Mouse (Mus musculus) heart, postnatal 0 days (tissue): ENCODE data around the gene Rnf157. TPM values are rescaled to one million over a fixed set of nuclear protein-coding genes. Genes with fewer than 3 reads are reported as not detected.

Experiments
- ATAC-seq: fragments of 200-750 bp; cut with Nextera tagmentation; 2 replicates; pipeline ENCODE4 v1.8.0; 2017; ENCODE audit warnings: low read depth, moderate number of reproducible peaks, moderate library complexity; ENCODE audit not compliant: insufficient read depth
- DNase-seq: peaks from one replicate; pipeline ENCODE4 v3.0.0-alpha.2; 2016; ENCODE audit warnings: low spot score
- H3K27ac ChIP-seq: fragments of 300-500 bp; sonication (generic); 2 replicates; pipeline ENCODE4 v1.5.1; 2014; ENCODE audit warnings: low read depth, mild to moderate bottlenecking
- H3K27me3 ChIP-seq: fragments of 300-500 bp; sonication (generic); 2 replicates; pipeline ENCODE4 v1.6.1; 2014; ENCODE audit warnings: low read length, mixed read lengths; ENCODE audit not compliant: control insufficient read depth, insufficient read depth
- H3K36me3 ChIP-seq: fragments of 300-500 bp; sonication (generic); replicated peaks from 2 replicates; pipeline ENCODE4 v1.6.1; 2014; ENCODE audit warnings: low read length, mixed read lengths; ENCODE audit not compliant: control insufficient read depth, insufficient read depth
- H3K4me1 ChIP-seq: fragments of 300-500 bp; sonication (generic); 2 replicates; pipeline ENCODE4 v1.6.1; 2014; ENCODE audit warnings: antibody characterized with exemption; ENCODE audit not compliant: control insufficient read depth, insufficient read depth
- H3K4me2 ChIP-seq: fragments of 300-500 bp; sonication (generic); 2 replicates; pipeline ENCODE4 v1.6.1; 2014; ENCODE audit warnings: low read depth, mild to moderate bottlenecking, low read length, moderate library complexity
- H3K4me3 ChIP-seq: fragments of 300-500 bp; sonication (generic); 2 replicates; pipeline ENCODE4 v1.5.1; 2014; ENCODE audit warnings: low read depth, low read length
- H3K9ac ChIP-seq: fragments of 300-500 bp; sonication (generic); replicated peaks from 2 replicates; pipeline ENCODE4 v1.6.1; 2014; ENCODE audit warnings: low read depth, low read length, mixed read lengths
- H3K9me3 ChIP-seq: fragments of 300-500 bp; sonication (generic); replicated peaks from 2 replicates; pipeline ENCODE4 v1.6.1; 2016; ENCODE audit warnings: low read length; ENCODE audit not compliant: control insufficient read depth
- CTCF ChIP-seq: IDR thresholded peaks from 2 replicates; pipeline ENCODE4 v1.5.1; 2016; ENCODE audit warnings: antibody characterized with exemption, control low read depth, low read depth
- EP300 ChIP-seq: IDR thresholded peaks from 2 replicates; pipeline ENCODE4 v1.6.1; 2016; ENCODE audit warnings: antibody characterized with exemption, low read depth
- WGBS: fragments of 180-500 bp; shearing (Covaris S2); extraction: QIAGEN DNeasy Blood & Tissue Kit; methylation state at CpG from one replicate; pipeline ENCODE4 v1.1.7; 2014; 5-methylcytosine and 5-hydroxymethylcytosine counted together
- polyA plus RNA-seq: library from polyadenylated mRNA; unstranded; fragments of >200 nt; fragmentation: Nextera tagmentation; extraction: Ambion mirVana; gene quantifications from 2 replicates; pipeline ENCODE4 v1.2.1, GENCODE M21; 2015
- total RNA-seq: library from RNA; depleted of rRNA; stranded (reverse); fragments of >200 nt; gene quantifications from 2 replicates; pipeline ENCODE4 v1.2.3, GENCODE M21; 2014; ENCODE audit warnings: low replicate concordance

Gene Rnf157
- total and polyA plus RNA-seq, 2 experiments from 2014 or later = 3.5 to 10.8 TPM

GRCm38 (mm10) chr11:116298621-116299020 is 114.2 kb downstream of the Rnf157 start:
- Histone ChIP-seq H3K4me3 (no peak overlapping the region), H3K4me1 (no peaks in the 10 kb centered on the region), H3K27me3 (no peaks in the 10 kb centered on the region), H3K9ac (no peak overlapping the region), H3K36me3 (peaks cover 88% of the 10 kb centered on the region), H3K27ac (no peak overlapping the region), H3K9me3 (no peaks in the 10 kb centered on the region), H3K4me2 (no peak overlapping the region)
- DNase-seq (no peak), ATAC-seq (no peak)
- TF ChIP-seq CTCF = no peak
- no peak for TF ChIP-seq EP300
- 88% methylated on average over 6 of the region's 6 CpGs for WGBS

DNA sequence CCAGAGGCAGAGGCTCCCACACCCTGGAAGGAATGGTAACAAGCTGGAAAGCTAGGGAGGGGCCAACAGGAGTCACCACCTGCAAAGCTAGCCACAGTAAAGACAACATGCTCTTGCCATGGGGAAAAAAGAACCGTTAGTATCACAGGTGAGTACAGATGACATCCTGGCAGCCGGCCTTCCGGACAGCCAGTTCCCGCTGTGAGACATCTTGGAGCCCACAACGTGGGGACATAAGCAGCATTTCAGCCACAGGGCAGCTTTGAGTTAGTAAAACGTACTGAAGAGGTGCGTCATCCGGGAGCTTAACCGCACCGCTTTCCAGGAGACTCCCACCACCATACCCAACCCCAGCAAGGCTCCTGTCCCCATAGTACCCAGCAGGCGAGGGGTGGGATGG is 114.6 kb downstream of the Rnf157 start:
- DNase-seq (no peak), ATAC-seq (no peak)
- no peaks in the 10 kb centered on the region for H3K4me1 ChIP-seq
- TF ChIP-seq CTCF = no peak
- TF ChIP-seq EP300 = no peak
- no peaks in the 10 kb centered on the region for H3K27me3 ChIP-seq
- H3K9me3 ChIP-seq = no peaks in the 10 kb centered on the region
- H3K27ac ChIP-seq = no peak overlapping the region
- peaks cover 84% of the 10 kb centered on the region for H3K36me3 ChIP-seq
- H3K9ac ChIP-seq = no peak overlapping the region
- H3K4me2 ChIP-seq = no peak overlapping the region
- no peak overlapping the region for H3K4me3 ChIP-seq
- 91% methylated on average over 11 of the region's 11 CpGs for WGBS

GRCm38 (mm10) chr11:116297017-116297416 is 115.8 kb downstream of the Rnf157 start:
- WGBS = 54% methylated on average over 3 of the region's 3 CpGs
- Histone ChIP-seq H3K36me3 (peaks cover 77% of the 10 kb centered on the region), H3K9me3 (no peaks in the 10 kb centered on the region)

GRCm38 (mm10) chr11:116296191-116296734 is 116.6 kb downstream of the Rnf157 start:
- H3K4me3 ChIP-seq = no peak overlapping the region
- 82% methylated on average over 8 of the region's 8 CpGs for WGBS
- no peaks in the 10 kb centered on the region for H3K27me3 ChIP-seq
- no peak overlapping the region for H3K9ac ChIP-seq
- H3K9me3 ChIP-seq = no peaks in the 10 kb centered on the region
- no peak overlapping the region for H3K4me2 ChIP-seq
- no peaks in the 10 kb centered on the region for H3K4me1 ChIP-seq
- no peak for DNase-seq
- peaks cover 72% of the 10 kb centered on the region for H3K36me3 ChIP-seq
- ATAC-seq = no peak
- TF ChIP-seq CTCF = no peak
- no peak overlapping the region for H3K27ac ChIP-seq

More at GRCm38 (mm10) chr11:116297017-116297416, 115.8 kb downstream of the Rnf157 start:
- H3K4me3 ChIP-seq = no peak overlapping the region
- no peak overlapping the region for H3K9ac ChIP-seq
- DNase-seq (no peak), ATAC-seq (no peak)
- no peak overlapping the region for H3K4me2 ChIP-seq
- H3K27ac ChIP-seq = no peak overlapping the region
- H3K4me1 ChIP-seq = no peaks in the 10 kb centered on the region
- H3K27me3 ChIP-seq = no peaks in the 10 kb centered on the region
- no peak for TF ChIP-seq CTCF
- no peak for TF ChIP-seq EP300

DNA sequence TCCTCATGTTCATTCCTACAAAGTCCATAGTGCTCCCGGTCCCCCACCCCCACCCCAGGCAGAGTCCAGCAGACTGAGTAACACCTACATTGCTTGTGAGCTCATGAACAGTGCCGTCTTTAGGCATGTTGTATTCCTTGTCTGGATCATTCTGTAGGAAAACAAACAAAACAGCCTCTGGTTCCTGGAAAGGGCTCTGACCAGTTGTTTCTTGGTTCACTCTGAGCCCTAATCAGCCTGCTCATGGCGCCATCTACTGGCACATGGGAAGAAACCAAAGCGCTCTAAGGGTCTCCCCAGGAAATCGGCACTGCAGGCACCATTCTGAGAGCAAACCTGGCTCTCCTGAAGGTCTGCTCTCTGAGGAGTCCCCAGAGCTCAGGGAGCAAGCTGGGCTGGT is 118.5 kb downstream of the Rnf157 start:
- Histone ChIP-seq H3K4me2 (no peak overlapping the region), H3K27me3 (no peaks in the 10 kb centered on the region), H3K27ac (no peak overlapping the region), H3K4me1 (no peaks in the 10 kb centered on the region), H3K4me3 (no peak overlapping the region), H3K9me3 (no peaks in the 10 kb centered on the region), H3K36me3 (peaks cover 70% of the 10 kb centered on the region), H3K9ac (no peak overlapping the region)
- WGBS = 35% methylated on average over 5 of the region's 5 CpGs
- peak; percentile 73 for DNase-seq
- peak; percentile 32; the same call in 1 of the 2 replicates for ATAC-seq
- no peak for TF ChIP-seq EP300
- TF ChIP-seq CTCF = peak; percentile 75

GRCm38 (mm10) chr11:116293538-116294137 is 119.2 kb downstream of the Rnf157 start:
- H3K36me3 ChIP-seq = peaks cover 70% of the 10 kb centered on the region
- no peak for TF ChIP-seq CTCF
- no peak for TF ChIP-seq EP300

More at GRCm38 (mm10) chr11:116293538-116294137, 119.2 kb downstream of the Rnf157 start:
- no peak overlapping the region for H3K27ac ChIP-seq
- no peak for DNase-seq
- 0 out of 2 replicates have a peak, but pooled peaks have one; percentile 4 for ATAC-seq
- H3K9ac ChIP-seq = no peak overlapping the region
- H3K27me3 ChIP-seq = no peaks in the 10 kb centered on the region
- H3K9me3 ChIP-seq = no peaks in the 10 kb centered on the region
- 91% methylated on average over 12 of the region's 12 CpGs for WGBS
- H3K4me3 ChIP-seq = no peak overlapping the region
- no peak overlapping the region for H3K4me2 ChIP-seq
- no peaks in the 10 kb centered on the region for H3K4me1 ChIP-seq
